Mouse (Mus musculus) heart, adult 9 months (tissue): ENCODE data around the gene Tagln3.

Source experiments
- DNase-seq, 2 experiments: peaks; one replicate each; pipeline ENCODE4 v3.0.0; 2022; ENCODE audit warnings: low spot score in 2 of 2

The Tagln3 gene

DNA sequence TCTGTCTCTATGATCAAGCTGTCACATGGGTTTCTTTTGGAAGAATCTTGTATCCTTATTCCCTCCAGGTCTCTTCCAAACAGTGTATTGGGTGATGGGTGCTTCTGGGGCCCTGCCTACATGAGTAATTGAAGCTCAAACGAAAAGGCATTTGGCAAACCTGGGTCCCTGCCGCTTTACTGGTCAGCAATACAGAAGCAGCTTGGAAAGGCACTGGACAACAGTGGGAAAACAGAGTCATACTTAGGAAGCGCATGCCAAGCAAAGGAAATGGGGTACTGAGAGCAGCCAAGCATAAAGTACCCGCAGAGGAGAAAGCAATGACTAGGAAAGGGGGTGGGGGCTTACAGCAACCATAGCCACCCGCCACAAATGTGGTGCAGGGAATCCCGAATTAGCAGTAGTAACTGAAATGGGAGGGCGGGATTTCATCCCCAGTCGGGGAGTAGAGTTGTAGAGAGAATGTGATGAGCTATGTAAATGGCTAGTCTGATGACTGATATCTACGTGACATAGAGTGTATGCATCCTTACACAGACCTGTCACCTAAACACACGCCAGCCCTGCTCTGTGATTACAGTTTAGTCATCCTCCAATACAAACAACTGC is 4.3 kb downstream of the Tagln3 start:
- no peak for DNase-seq

DNA sequence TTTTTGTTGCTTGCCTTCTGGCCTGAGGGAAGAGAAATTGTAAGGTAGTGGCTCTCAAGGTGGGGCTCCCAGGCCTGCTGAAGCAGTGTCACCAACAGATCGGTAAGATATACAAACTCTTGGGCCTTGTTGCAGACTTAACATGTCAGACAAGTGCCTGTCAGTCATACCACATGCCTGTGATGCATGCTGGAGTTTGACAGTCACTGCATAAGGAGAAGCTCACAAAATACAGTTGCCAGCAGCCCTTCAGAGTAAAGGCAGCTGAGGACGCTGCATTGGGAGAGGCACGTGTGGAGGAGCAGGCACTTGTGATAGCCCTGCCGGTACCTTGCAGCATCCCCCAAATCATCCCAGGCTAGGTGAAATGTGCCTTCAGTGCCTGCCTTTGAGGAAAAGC is 6.1 kb downstream of the Tagln3 start:
- no peak for DNase-seq

DNA sequence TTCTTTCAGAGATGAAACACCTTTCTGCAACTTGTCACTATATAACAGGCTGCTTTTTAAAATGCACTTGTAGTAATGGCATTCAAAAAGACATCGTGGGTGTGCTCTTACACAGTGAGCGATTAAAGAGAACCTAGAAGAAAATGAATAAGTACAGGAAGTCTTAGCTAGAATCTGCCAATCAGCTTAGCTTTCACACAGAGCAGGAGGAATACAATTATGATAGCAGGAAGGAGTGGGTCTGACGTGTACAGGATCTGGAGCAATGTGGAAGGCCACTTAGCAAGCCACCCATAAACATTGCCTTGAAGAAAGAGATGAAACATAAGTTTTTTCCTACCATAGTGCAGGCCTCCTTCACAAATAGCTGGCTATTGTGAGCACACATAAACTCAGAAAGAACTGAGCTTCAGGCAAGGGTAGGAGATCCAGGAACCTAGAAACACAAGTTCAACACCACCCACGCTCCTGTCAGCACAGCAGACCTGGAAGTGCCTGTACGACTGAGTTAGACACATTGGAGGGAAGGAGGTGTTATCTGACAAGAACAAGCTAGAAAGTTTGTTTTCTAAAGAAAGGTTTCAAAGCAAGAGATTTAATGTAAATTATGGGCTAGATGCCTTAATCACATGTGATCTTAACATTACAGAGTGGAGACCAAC is 9.8 kb downstream of the Tagln3 start:
- no peak for DNase-seq

DNA sequence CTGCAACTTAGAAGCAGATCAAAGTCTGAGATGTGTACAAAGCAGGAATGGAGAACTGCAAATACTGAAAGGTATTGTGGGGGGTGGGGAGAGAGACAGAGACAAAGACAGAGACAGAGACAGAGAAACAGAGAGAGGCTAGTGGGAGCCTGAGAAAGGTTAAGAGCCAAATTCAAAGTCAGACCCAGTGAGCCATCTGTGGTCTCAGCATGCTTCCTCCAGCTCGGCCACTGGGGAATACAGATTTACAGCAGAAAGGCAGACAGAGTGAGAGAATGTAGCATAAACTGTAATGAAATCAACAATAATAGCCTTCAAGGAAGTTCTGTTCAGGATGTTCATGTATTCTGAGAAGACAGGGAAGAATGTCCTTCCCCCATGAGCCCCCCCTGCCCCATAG is 10.5 kb downstream of the Tagln3 start:
- no peak for DNase-seq

DNA sequence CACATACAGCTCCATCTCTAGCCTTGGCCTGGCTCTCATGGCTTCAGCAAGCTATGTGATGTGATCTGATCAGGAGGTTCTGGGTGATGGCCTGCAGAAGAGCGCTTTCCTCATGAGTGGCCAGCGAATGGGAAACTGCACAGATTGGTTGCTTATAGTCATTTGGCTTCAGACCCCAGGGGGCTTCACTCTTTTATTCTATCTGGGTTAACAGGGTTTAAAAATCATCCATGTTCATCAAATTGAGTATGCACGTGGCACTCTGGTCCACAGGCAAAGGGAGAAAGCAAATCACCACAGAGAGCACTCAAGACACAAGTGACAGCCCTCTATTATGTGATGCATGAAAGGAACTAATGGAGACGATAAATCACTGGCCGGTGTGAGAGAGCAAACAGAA is 11.1 kb downstream of the Tagln3 start:
- DNase-seq = no peak

DNA sequence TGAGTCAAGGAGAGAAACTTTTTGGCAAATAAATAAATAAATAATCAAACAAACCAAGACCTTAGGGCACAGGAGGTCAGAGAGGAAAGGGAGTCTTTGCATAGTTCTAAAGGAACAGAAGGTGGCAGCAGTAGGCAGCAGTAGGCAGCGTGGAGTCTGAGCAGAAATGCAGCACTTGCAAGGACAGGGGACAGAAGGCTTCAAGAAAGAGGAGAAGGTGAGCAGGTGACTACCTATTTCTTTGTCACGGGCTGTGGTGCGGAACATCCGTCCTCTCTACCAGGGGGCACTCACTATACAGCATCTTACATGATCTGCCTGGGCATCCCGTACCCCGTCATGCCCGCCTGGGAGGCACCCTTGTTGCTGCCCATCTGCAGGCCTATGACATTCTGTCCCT is 13.1 kb downstream of the Tagln3 start:
- DNase-seq = no peak

DNA sequence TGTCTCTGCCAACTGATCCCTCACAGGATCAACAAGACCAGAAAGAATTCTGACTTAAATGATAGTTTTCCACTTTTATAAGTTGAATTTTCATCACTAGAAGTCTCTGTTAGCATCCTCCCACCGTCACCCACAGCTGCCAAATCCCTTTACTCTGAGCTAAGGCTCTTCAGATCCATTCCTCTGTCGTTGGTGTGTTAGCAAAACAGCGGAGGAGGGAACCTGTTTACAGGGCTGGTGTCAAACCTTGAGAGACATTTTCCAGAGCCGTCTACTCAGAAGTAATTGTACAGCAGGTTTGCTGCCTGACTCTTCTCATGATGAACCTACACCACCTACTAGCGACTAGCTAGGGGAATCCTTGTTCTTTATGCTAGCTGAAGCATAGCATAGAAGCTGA is 25.1 kb downstream of the Tagln3 start:
- DNase-seq = no peak

DNA sequence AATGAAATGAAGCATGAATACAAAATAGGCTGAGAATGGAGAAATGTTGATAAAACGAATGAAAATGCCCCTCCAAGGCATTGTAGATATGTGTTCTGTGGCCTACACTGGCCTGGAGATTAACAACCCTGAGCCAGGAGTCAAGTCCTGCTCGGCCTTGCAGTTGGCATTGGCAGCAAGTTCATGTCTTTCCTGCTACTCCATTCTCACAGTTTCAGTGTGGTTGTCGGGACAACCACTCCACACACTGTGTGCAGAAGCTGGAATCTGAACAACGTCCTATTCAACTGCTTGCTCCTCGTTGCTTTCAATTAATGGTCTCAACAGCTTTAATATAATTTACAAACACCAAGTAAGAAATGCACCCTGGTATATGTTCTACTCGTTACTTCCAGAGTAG is 26.4 kb downstream of the Tagln3 start:
- no peak for DNase-seq

DNA sequence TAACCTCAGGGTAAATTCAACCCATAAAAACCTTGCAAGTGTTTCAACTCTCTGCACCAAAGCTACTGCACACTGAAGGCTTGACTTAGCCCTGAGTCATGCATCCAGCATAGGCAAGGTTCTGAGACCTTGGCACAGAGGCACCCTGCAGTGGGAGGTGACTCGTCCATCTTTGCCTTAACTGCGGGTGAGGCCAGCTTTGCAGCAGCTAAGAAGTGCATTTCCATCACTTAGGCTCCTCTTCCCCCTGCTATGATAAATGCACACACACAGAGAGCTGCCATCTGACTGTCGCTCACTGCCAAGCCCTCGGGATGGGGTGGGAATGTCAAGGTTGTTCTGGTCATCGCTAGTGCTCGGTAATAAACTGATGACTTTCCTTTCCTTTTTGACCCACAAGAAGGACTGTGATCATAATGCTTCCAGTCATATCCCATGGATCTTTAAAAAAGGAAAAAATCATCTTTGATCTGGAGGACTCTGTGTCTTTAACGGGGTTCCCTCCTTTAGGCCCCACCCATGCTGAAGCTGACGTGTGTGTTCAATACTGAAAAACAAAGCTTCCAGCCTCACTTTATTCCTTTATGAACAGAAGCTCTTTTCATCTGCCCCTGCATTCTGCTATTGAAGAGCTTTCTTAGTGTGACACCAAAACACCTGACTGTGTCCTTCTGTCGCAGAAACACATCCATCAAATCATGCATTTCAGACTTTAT is 28.8 kb downstream of the Tagln3 start:
- DNase-seq = no peak

DNA sequence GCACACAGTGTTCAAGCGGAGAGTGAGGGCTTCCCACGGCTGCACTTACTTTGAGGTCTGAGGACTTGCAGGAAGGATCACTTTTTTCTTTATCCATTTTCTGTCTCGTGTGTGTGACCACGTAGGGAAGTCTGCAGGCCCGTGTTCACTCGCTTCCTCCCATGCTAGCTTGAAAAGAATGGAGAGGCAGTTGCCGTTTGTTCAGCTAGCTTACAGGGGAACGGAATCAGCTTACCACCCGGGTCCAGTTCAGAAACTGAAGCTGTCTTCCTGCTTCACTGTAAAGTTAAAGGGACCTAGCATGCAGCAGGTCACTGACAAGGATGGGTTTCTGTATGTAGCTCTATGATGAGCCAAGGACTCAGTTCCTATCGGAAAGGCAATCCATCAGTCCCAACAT is 30.9 kb downstream of the Tagln3 start, which contains the start of gene Tmprss7:
Gene Tmprss7 (minus strand): TSS at position 101 of the 400 bp plus-strand sequence.
- no peak for DNase-seq

DNA sequence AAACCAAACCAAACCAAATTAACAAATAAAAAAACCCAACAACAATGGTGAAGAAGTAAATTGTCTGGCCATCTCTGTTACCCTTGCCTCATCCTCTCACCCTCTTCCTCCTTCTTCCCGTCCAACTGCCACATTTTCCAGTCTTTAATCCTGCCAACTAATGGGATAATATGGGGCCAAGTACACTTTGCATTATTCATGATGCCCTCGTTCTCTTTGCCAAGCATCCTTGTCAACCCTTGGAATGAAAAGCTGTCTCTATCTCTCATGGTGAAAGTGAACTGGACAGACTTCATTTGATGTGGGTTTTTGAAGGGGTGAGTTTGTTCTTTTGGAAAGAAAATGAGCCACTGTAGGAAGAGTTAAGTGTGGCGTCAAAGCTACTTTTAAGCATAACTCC is 31.6 kb downstream of the Tagln3 start:
- no peak for DNase-seq

DNA sequence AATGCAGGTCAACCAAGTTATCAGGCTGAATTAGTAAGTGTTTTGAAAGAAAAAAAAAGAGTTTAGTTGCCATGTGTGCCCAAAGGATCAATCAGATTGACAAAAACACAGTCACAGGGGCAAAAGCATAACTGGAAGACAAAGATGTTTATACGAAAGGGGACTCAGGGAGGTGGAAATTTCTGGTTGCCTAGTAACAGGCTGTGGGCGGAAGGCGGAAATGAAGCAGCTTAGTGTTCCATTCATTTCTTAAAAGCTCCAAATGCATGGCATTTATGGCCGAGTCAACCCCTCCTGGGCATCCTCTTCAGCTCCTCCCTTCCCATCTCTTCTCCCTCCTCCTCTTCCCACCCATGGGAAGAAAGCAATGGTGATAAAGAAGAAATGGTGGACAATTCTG is 34.2 kb downstream of the Tagln3 start:
- no peak for DNase-seq

DNA sequence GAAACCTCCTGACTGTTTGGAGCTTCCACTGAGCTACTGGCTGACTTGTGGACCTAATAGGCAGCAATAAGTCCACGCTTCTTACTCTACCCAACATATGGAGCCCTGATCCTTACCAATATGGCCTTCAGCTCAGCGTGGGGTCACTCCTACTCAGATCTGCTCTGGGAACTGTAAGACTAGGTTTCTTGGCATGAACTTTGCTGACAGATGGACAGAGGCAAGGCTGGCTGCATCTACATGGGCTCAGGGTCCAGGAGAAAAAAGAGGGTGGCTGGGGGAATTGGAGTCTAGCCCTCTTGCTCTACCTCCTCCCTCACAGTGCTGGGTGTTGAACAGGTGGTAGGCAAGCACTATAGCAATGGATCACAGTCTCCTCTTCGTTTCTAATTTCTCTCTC is 37.6 kb downstream of the Tagln3 start:
- no peak for DNase-seq

DNA sequence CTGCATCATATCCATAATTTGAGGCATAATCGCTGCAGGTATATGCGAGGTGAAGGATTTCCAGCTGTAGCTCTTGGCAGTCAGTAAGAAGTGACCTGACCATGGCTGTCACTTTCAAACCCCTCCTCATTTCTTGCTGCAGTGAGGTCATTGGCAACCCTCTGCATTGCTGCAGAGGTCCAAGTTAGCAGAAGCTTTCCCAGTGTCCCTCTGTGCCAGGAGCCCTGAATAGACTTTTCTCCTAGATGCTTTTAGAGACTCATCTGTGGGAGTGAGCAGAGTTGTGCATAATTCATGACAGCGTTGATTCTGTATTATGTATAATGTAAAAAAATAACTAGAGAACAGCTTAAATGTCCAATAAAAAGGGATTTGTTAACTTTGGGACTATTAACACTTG is 39.1 kb downstream of the Tagln3 start:
- no peak for DNase-seq

DNA sequence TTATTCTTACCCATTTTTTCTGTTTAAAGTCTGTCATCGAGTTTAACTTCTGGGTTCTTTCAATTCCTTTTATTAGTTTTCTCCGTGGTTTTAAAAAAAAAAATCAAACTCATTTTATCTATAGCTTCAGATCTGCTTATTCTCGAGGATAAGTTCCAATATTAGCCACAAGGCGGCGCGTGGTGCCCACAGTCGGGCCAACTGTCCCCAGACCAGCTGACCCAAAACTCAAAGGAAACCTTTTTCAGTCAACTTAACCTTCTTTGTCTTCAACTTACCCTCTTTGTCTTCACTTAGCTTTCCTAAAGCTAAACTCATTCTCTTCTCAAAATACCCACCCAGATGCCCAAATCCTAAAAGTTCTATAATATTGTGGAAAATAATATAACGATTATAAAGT is 39.6 kb downstream of the Tagln3 start:
- peak; percentile 6 to 51 for DNase-seq

DNA sequence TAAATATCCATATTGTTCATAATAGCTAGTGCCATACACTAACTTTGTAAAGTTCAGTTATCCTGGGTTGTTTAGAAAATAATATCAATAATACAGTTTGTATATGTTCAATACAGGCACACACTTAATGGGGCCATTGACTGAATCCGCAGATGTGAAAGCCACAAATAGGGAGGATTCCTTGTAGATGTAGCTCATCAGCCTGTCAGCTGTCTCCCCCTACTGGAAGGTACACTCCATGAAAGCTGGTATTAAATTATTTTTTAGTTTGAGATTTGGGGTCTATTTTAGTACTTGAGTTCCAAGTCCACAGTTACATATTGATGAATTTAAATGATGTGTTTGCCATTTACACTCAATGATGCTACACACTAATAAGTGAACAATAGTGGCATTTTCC is 47.9 kb downstream of the Tagln3 start:
- no peak for DNase-seq

DNA sequence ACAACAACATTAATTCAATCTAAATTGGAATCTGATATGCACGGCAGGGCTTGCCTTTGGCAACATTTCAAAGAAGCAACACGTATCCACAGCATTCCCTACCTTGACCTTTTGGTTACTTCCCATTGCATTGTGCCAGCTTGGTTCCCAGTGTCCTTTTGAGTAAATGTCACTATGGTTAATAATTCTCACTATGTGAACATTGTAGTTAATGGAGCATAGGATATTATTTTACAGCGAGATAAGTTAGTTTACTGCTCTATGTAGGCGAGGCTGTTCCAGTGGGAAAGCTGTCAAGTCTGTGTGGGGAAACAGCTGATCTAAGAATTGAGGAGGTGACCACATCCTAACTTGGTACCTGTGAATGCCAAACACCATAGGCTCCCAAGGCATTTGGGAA is 54.4 kb downstream of the Tagln3 start:
- no peak for DNase-seq

DNA sequence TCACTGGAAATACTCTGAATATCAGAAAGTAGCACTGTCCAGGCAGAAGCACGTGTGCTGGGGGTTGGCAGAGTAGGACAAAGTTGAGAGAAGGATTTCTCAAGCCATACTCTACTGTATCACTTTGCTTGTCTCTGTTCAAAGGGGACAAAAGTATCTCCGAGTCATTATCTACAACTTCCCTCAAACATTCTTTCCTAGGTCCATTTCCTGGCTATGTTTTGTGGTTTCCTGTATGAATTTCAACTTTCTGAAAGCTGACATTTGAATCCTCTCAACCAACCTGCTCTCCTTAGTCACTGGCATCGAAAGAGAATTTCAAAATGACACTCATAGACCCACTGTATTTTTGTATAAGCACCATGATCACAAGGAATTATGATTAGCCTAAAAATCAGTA is 56.2 kb downstream of the Tagln3 start:
- DNase-seq = no peak

DNA sequence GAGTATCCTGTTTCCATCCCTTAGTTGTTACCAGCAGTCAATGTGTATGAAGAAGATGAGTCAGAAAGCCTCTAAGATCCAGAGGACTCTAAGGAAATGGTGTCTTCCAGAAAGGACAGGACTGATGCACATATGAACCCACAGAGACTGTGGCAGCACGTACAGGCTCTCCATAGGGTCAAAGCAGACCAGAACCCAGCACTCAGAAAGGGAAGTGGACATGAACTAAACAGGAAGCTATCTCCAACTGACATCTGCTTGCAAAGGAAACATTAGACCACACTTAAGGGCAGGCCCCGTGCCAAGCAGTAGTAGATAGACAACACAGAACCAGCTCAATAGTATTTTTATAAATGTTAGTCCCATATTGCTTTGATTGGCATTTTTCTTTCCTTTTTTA is 58.3 kb downstream of the Tagln3 start:
- peak in 1 of 2 experiments; percentile 31 for DNase-seq

DNA sequence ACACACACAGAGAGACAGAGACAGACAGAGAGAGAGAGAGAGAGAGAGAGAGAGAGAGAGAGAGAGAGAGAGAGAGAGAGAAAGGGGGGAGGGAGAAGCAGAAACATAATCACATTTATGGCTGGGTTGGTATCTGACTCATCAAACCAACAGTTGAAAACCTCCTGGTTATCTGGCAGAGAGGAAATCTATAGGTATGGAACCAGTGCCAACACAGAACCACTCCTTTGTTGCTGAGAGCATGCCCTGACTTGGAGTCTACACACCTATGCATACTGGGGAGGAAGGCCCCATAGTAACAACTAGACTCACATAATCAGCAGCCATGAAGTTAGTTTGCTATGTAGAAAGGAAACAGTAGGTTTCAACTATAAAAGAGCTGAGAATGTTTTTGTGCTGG is 62.0 kb downstream of the Tagln3 start:
- no peak for DNase-seq
